Mouse (Mus musculus): ENCODE data around the gene Insig2. TPM values are rescaled to one million over a fixed set of nuclear protein-coding genes. Genes with fewer than 3 reads are reported as not detected.

Gene Insig2
- polyA plus RNA-seq (2012; rRNA removed) = 16.0 and 23.8 TPM in 2 replicates

DNA sequence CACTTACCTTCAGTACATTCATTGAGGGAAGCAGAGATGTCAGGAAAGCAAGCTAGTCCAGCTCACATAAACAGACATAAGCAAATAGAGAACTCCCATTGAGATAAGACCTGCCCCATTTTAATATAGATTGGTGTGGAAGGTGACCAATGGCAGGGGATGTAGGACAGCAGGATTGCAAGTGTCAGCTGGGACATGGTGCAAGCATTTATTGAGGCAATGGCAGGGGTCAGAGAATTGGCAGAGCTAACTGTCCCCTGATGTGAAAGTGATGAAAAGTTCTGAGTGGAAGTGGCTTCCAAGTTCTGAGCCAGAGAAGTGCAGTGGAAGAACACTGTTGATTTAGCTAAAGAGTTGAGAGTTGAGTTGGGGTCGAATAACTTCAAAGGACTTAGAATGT is at the start of gene Insig2:
Insig2 (minus strand) TSS at position 105 of the 400 bp plus-strand sequence.

Other genes starting within 250 kb of the Insig2 start
- 12.7 and 14.8 TPM in 2 replicates for gene Ccdc93, start 98.5 kb upstream of the Insig2 start, polyA plus RNA-seq (2012; rRNA removed)
- gene Htr5b, start 195.9 kb upstream of the Insig2 start, polyA plus RNA-seq (2012; rRNA removed) = 0.19 and 0.32 TPM in 2 replicates
- gene Ddx18, start 235.4 kb upstream of the Insig2 start, polyA plus RNA-seq (2012; rRNA removed) = 97.6 and 133 TPM in 2 replicates